Mouse (Mus musculus) thymus, adult 2 months (tissue): ENCODE results near the gene Polr2h. TPM values are rescaled to one million over a fixed set of nuclear protein-coding genes. Genes with fewer than 3 reads are reported as not detected.

Experiments
- DNase-seq: peaks from one replicate; pipeline ENCODE4 v3.0.0; 2021
- H3K27ac ChIP-seq: fragments of 200-500 bp; 2 replicates; pipeline ENCODE4 v1.5.1; 2012; ENCODE audit warnings: low read length, control low read depth; ENCODE audit not compliant: control insufficient read depth, insufficient read depth
- H3K27me3 ChIP-seq: fragments of 200-500 bp; 2 replicates; pipeline ENCODE4 v1.6.1; 2012; ENCODE audit warnings: mild to moderate bottlenecking, low read length, moderate library complexity, mixed read lengths; ENCODE audit not compliant: control insufficient read depth, insufficient read depth
- H3K36me3 ChIP-seq: fragments of 200-500 bp; 2 replicates; pipeline ENCODE4 v1.6.1; 2012; ENCODE audit warnings: mild to moderate bottlenecking, low read length, moderate library complexity; ENCODE audit not compliant: control insufficient read depth, insufficient read depth
- H3K4me1 ChIP-seq: fragments of 200-500 bp; replicated peaks from 2 replicates; pipeline ENCODE4 v1.6.1; 2012; ENCODE audit warnings: low read length; ENCODE audit not compliant: control insufficient read depth, insufficient read depth
- H3K4me3 ChIP-seq: fragments of 200-500 bp; 2 replicates; pipeline ENCODE4 v1.5.1; 2012; ENCODE audit warnings: mild to moderate bottlenecking, low read length, control low read depth, moderate library complexity; ENCODE audit not compliant: control insufficient read depth, insufficient read depth
- CTCF ChIP-seq: fragments of 200-500 bp; IDR thresholded peaks from 2 replicates; pipeline ENCODE4 v1.5.1; 2012; ENCODE audit warnings: mild to moderate bottlenecking, control low read depth, low read length, moderate library complexity, borderline replicate concordance; ENCODE audit not compliant: control insufficient read depth, poor library complexity, insufficient read depth; ENCODE audit errors: extremely low read depth
- POLR2A ChIP-seq: fragments of 200-500 bp; IDR thresholded peaks from 2 replicates; pipeline ENCODE4 v1.6.1; 2012; ENCODE audit warnings: mild to moderate bottlenecking, low read length, control low read depth, moderate library complexity; ENCODE audit not compliant: control insufficient read depth, poor library complexity, insufficient read depth; ENCODE audit errors: extremely low read depth
- WGBS: fragments of 180-500 bp; shearing (Covaris S2); methylation state at CpG from one replicate; pipeline ENCODE4 v1.1.7; 2018; 5-methylcytosine and 5-hydroxymethylcytosine counted together
- polyA plus RNA-seq: library from polyadenylated mRNA; depleted of rRNA; stranded (reverse); fragments of >200 nt; gene quantifications from 2 replicates; pipeline ENCODE4 v1.2.3, GENCODE M21; 2012

Polr2h gene
- polyA plus RNA-seq, 1 experiment = 32.9 TPM

GRCm38 (mm10) chr16:20725750-20726149, 8.3 kb downstream of the Polr2h start:
- 74% methylated on average over 4 of the region's 4 CpGs for WGBS
- Histone ChIP-seq H3K4me1 (no peaks in the 10 kb centered on the region), H3K36me3 (no peaks in the 10 kb centered on the region; the same call in 1 of the 2 replicates), H3K27ac (no peak overlapping the region), H3K4me3 (no peak overlapping the region), H3K27me3 (no peaks in the 10 kb centered on the region; the same call in 1 of the 2 replicates)
- no peak for DNase-seq
- TF ChIP-seq CTCF (no peak), POLR2A (no peak)

DNA sequence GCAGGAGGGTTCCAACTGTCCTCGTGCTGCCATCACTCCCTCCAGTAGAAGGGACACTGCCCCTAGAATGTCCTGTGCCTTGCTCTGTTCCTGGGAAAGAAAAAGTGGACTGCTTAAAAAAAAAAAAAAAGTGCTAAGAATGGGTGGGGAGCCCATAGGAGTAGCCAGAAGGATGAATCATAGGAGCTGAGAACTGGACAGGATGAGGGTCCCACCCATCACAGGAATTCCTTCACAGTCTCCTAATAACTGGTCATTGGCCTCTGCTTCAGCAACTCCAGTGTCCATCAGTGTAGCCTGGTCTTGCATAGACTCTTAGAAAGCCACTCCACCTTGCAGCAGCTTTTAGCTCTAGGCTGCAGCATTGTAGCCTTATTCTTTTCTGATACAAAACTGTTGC, 8.9 kb downstream of the Polr2h start:
- TF ChIP-seq POLR2A (no peak), CTCF (no peak)
- Histone ChIP-seq H3K4me1 (no peaks in the 10 kb centered on the region), H3K36me3 (no peaks in the 10 kb centered on the region; the same call in 1 of the 2 replicates), H3K27ac (no peak overlapping the region), H3K27me3 (no peaks in the 10 kb centered on the region; the same call in 1 of the 2 replicates), H3K4me3 (no peak overlapping the region)
- DNase-seq = no peak
- WGBS = 65% methylated on average over 1 of the region's 1 CpGs

DNA sequence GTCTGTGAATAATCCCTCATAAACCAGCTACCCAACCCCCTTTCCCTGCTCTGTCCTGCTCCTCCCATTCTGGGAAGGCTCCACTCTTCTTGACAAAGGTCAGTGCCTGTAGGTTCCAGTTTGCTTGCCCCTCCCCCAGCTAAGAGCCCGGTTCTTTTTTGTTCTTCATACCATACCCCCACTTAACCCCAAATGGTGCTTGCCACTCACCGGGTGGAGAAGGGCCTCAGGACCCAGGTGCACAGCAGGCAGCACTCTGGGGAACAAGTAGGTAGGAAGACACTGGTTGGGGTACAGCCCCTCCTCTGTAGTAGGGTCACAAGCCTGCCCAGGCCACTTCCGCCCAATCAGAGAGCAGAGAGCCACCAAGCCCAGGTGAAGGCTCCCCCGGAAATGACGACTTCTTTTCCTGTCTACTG, 12.8 kb downstream of the Polr2h start:
- no peak for DNase-seq
- Histone ChIP-seq H3K36me3 (no peaks in the 10 kb centered on the region), H3K4me1 (0 out of 2 replicates have a peak, but pooled peaks cover 3% of the 10 kb centered on the region), H3K4me3 (no peak overlapping the region), H3K27ac (no peak overlapping the region), H3K27me3 (peaks cover 18% of the 10 kb centered on the region)
- TF ChIP-seq CTCF = no peak
- WGBS = 39% methylated on average over 5 of the region's 5 CpGs

GRCm38 (mm10) chr16:20731688-20732087, 14.2 kb downstream of the Polr2h start:
- Histone ChIP-seq H3K27ac (no peak overlapping the region), H3K4me1 (0 out of 2 replicates have a peak, but pooled peaks cover 3% of the 10 kb centered on the region), H3K27me3 (peaks cover 21% of the 10 kb centered on the region), H3K36me3 (no peaks in the 10 kb centered on the region), H3K4me3 (no peak overlapping the region)
- 79% methylated on average over 5 of the region's 5 CpGs for WGBS
- DNase-seq = no peak
- TF ChIP-seq POLR2A = no peak
- no peak for TF ChIP-seq CTCF

GRCm38 (mm10) chr16:20732251-20732924, 14.9 kb downstream of the Polr2h start:
- H3K4me1 ChIP-seq = 0 out of 2 replicates have a peak, but pooled peaks cover 3% of the 10 kb centered on the region
- WGBS = 8% methylated on average over 20 of the region's 30 CpGs
- no peak overlapping the region for H3K27ac ChIP-seq

DNA sequence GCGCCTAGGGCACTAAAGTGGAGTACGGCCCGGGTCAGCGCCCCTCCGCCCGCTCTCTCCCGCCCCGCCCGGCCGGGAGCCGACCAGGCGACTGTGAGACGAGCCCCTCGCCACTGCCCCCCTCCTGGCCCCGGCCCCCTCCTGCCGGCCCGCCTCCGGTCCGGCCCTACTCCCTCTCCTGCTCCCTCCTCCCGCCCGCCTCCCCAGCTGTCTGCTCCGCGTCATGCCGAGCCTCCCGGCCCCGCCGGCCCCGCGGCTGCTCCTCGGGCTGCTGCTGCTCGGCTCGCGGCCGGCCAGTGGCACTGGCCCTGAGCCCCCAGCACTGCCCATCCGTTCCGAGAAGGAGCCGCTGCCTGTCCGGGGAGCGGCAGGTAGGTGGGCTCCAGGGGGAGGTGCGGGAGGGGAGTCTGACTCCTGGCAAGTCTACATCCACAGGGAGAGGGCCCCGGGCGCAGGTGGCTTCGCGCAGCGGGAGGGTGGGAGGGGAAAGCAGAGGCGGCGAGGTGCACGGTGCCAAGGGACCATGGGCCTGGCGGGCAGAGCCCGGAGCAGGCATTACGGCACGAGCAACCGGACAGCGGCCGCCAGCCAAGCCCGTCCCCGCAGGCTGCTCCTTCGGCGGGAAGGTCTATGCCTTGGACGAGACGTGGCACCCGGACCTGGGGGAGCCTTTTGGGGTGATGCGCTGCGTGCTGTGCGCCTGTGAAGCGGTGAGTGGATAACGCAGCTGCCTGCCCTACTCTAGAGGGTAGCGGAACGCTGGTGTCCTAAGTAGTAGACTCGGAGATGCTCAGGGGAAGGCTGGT, 15.7 kb downstream of the Polr2h start, which contains the start of gene Chrd:
TSS of gene Chrd (plus strand) at position 203 of the 806 bp plus-strand sequence.
- 2% methylated on average over 66 of the region's 70 CpGs for WGBS
- H3K27me3 ChIP-seq = peaks cover 21% of the 10 kb centered on the region
- DNase-seq = no peak
- no peak within 1 kb of the TSS for H3K27ac ChIP-seq
- H3K4me3 ChIP-seq = peak within 1 kb of the TSS; percentile 14; the same call in 1 of the 2 replicates
- H3K36me3 ChIP-seq = no peaks in the 10 kb centered on the region
- no peak for TF ChIP-seq CTCF
- 0 out of 2 replicates have a peak, but pooled peaks cover 3% of the 10 kb centered on the region for H3K4me1 ChIP-seq

More at GRCm38 (mm10) chr16:20732251-20732924, 14.9 kb downstream of the Polr2h start:
- Histone ChIP-seq H3K4me3 (no peak overlapping the region), H3K36me3 (no peaks in the 10 kb centered on the region), H3K27me3 (peaks cover 21% of the 10 kb centered on the region)
- DNase-seq = no peak
- TF ChIP-seq CTCF (no peak), POLR2A (no peak)
